Mouse (Mus musculus) neural tube, embryonic 13.5 days (tissue): ENCODE measurements around the gene Dlx5. TPM values are rescaled to one million over a fixed set of nuclear protein-coding genes. Genes with fewer than 3 reads are reported as not detected.

Experiments
- ATAC-seq: fragments of 200-750 bp; cut with Nextera tagmentation; 2 replicates; pipeline ENCODE4 v1.8.0; 2017; ENCODE audit warnings: low read depth, mild to moderate bottlenecking, moderate TSS enrichment, moderate library complexity
- H3K27ac ChIP-seq: fragments of 300-500 bp; sonication (generic); replicated peaks from 2 replicates; pipeline ENCODE4 v1.5.1; 2015; ENCODE audit warnings: moderate library complexity, mild to moderate bottlenecking, inconsistent platforms
- H3K27me3 ChIP-seq: fragments of 300-500 bp; sonication (generic); 2 replicates; pipeline ENCODE4 v1.6.1; 2015; ENCODE audit warnings: mild to moderate bottlenecking, inconsistent platforms
- H3K36me3 ChIP-seq: fragments of 300-500 bp; sonication (generic); 2 replicates; pipeline ENCODE4 v1.6.1; 2015; ENCODE audit warnings: mild to moderate bottlenecking, inconsistent platforms
- H3K4me1 ChIP-seq: fragments of 300-500 bp; sonication (generic); replicated peaks from 2 replicates; pipeline ENCODE4 v1.6.1; 2015; ENCODE audit warnings: inconsistent platforms
- H3K4me2 ChIP-seq: fragments of 300-500 bp; sonication (generic); 2 replicates; pipeline ENCODE4 v1.6.1; 2015; ENCODE audit warnings: inconsistent platforms, mild to moderate bottlenecking, moderate library complexity
- H3K4me3 ChIP-seq: fragments of 300-500 bp; sonication (generic); 2 replicates; pipeline ENCODE4 v1.5.1; 2015; ENCODE audit warnings: mild to moderate bottlenecking, inconsistent platforms
- H3K9ac ChIP-seq: fragments of 300-500 bp; sonication (generic); 2 replicates; pipeline ENCODE4 v1.6.1; 2015; ENCODE audit warnings: moderate library complexity, mild to moderate bottlenecking, inconsistent platforms
- H3K9me3 ChIP-seq: fragments of 300-500 bp; sonication (generic); 2 replicates; pipeline ENCODE4 v1.6.1; 2016; ENCODE audit warnings: inconsistent platforms
- WGBS: fragments of 180-500 bp; shearing (Covaris S2); methylation state at CpG from one replicate; pipeline ENCODE4 v1.1.7; 2015; 5-methylcytosine and 5-hydroxymethylcytosine counted together
- polyA plus RNA-seq: library from polyadenylated mRNA; unstranded; fragments of >200 nt; fragmentation: Nextera tagmentation; extraction: Ambion mirVana; gene quantifications from 2 replicates; pipeline ENCODE4 v1.2.1, GENCODE M21; 2015

The Dlx5 gene
- polyA plus RNA-seq, 1 experiment from 2014 or later, result 0.40 TPM

- Histone ChIP-seq H3K4me2 (peak within 1 kb of the TSS; percentile 60), H3K4me1 (peaks cover 35% of the 10 kb centered on the region), H3K36me3 (no peaks in the 10 kb centered on the region), H3K27ac (no peak within 1 kb of the TSS), H3K9ac (peak within 1 kb of the TSS; percentile 45; the same call in 1 of the 2 replicates), H3K27me3 (peaks cover 98% of the 10 kb centered on the region), H3K9me3 (no peaks in the 10 kb centered on the region), H3K4me3 (peak within 1 kb of the TSS; percentile 35)
- 0% methylated on average over 43 of the region's 52 CpGs for WGBS
- peak; percentile 66 for ATAC-seq
Observed at GRCm38 (mm10) chr6:6863160-6863870, 18.6 kb downstream of the Dlx5 start, which contains the start of gene Dlx6. Dlx6 (plus strand) TSS chr6:6863334.

- peaks cover 35% of the 10 kb centered on the region for H3K4me1 ChIP-seq
- H3K27me3 ChIP-seq, result peaks cover 100% of the 10 kb centered on the region
- peak; percentile 58 for ATAC-seq
- H3K4me2 ChIP-seq, result peak overlapping the region; percentile 60
- H3K27ac ChIP-seq, result no peak overlapping the region
- H3K9me3 ChIP-seq, result no peaks in the 10 kb centered on the region
- WGBS, result 1% methylated on average over 23 of the region's 23 CpGs
- no peaks in the 10 kb centered on the region for H3K36me3 ChIP-seq
- H3K4me3 ChIP-seq, result peak overlapping the region; percentile 35
- H3K9ac ChIP-seq, result no peak overlapping the region
Observed at GRCm38 (mm10) chr6:6862611-6863010, 19.3 kb downstream of the Dlx5 start.

- ATAC-seq, result no peak
- Histone ChIP-seq H3K9me3 (no peaks in the 10 kb centered on the region), H3K27ac (no peak overlapping the region), H3K4me1 (peaks cover 35% of the 10 kb centered on the region), H3K27me3 (peaks cover 100% of the 10 kb centered on the region), H3K9ac (no peak overlapping the region), H3K4me2 (no peak overlapping the region), H3K36me3 (no peaks in the 10 kb centered on the region), H3K4me3 (no peak overlapping the region)
- WGBS, result 2% methylated on average over 11 of the region's 11 CpGs
Observed at GRCm38 (mm10) chr6:6861798-6862428, 20.0 kb downstream of the Dlx5 start.

GRCm38 (mm10) chr6:6861086-6861797, 20.6 kb downstream of the Dlx5 start:
- Histone ChIP-seq H3K27ac (no peak overlapping the region), H3K36me3 (no peaks in the 10 kb centered on the region), H3K4me1 (peaks cover 35% of the 10 kb centered on the region), H3K4me2 (no peak overlapping the region), H3K4me3 (no peak overlapping the region), H3K9ac (no peak overlapping the region), H3K27me3 (peaks cover 100% of the 10 kb centered on the region), H3K9me3 (no peaks in the 10 kb centered on the region)
- WGBS, result under 1% methylated on average over 21 of the region's 21 CpGs
- ATAC-seq, result no peak

GRCm38 (mm10) chr6:6860411-6861085, 21.3 kb downstream of the Dlx5 start:
- H3K4me1 ChIP-seq, result peaks cover 35% of the 10 kb centered on the region
- H3K4me2 ChIP-seq, result 0 out of 2 replicates have a peak overlapping the region, but pooled peaks have one; percentile 7
- under 1% methylated on average over 33 of the region's 33 CpGs for WGBS
- ATAC-seq, result no peak
- H3K4me3 ChIP-seq, result no peak overlapping the region
- no peak overlapping the region for H3K9ac ChIP-seq
- peaks cover 100% of the 10 kb centered on the region for H3K27me3 ChIP-seq
- H3K9me3 ChIP-seq, result no peaks in the 10 kb centered on the region
- no peaks in the 10 kb centered on the region for H3K36me3 ChIP-seq
- H3K27ac ChIP-seq, result no peak overlapping the region

- peak overlapping the region; percentile 3; the same call in 1 of the 2 replicates for H3K4me3 ChIP-seq
- H3K27ac ChIP-seq, result no peak overlapping the region
- H3K9ac ChIP-seq, result no peak overlapping the region
- peaks cover 100% of the 10 kb centered on the region for H3K27me3 ChIP-seq
- peaks cover 35% of the 10 kb centered on the region for H3K4me1 ChIP-seq
- under 1% methylated on average over 21 of the region's 21 CpGs for WGBS
- H3K9me3 ChIP-seq, result no peaks in the 10 kb centered on the region
- ATAC-seq, result no peak
- H3K36me3 ChIP-seq, result no peaks in the 10 kb centered on the region
- no peak overlapping the region for H3K4me2 ChIP-seq
Observed at GRCm38 (mm10) chr6:6859950-6860410, 21.9 kb downstream of the Dlx5 start.

GRCm38 (mm10) chr6:6859111-6859949, 22.6 kb downstream of the Dlx5 start:
- H3K27ac ChIP-seq, result no peak overlapping the region
- no peak overlapping the region for H3K9ac ChIP-seq
- peaks cover 100% of the 10 kb centered on the region for H3K27me3 ChIP-seq
- H3K36me3 ChIP-seq, result no peaks in the 10 kb centered on the region
- H3K9me3 ChIP-seq, result no peaks in the 10 kb centered on the region
- H3K4me1 ChIP-seq, result peaks cover 35% of the 10 kb centered on the region
- WGBS, result 1% methylated on average over 19 of the region's 19 CpGs
- no peak overlapping the region for H3K4me2 ChIP-seq
- no peak overlapping the region for H3K4me3 ChIP-seq
- ATAC-seq, result no peak

- H3K27me3 ChIP-seq, result peaks cover 100% of the 10 kb centered on the region
Observed at GRCm38 (mm10) chr6:6858571-6858970, 23.3 kb downstream of the Dlx5 start.

GRCm38 (mm10) chr6:6857766-6858165, 24.1 kb downstream of the Dlx5 start:
- Histone ChIP-seq H3K27ac (no peak overlapping the region), H3K4me2 (no peak overlapping the region), H3K36me3 (no peaks in the 10 kb centered on the region), H3K4me3 (no peak overlapping the region), H3K9ac (no peak overlapping the region), H3K27me3 (peaks cover 100% of the 10 kb centered on the region), H3K9me3 (no peaks in the 10 kb centered on the region), H3K4me1 (peaks cover 23% of the 10 kb centered on the region)
- no peak for ATAC-seq
- 7% methylated on average over 2 of the region's 2 CpGs for WGBS

More at GRCm38 (mm10) chr6:6858571-6858970, 23.3 kb downstream of the Dlx5 start:
- no peak overlapping the region for H3K4me3 ChIP-seq
- ATAC-seq, result no peak
- H3K4me1 ChIP-seq, result peaks cover 30% of the 10 kb centered on the region
- no peaks in the 10 kb centered on the region for H3K9me3 ChIP-seq
- H3K4me2 ChIP-seq, result no peak overlapping the region
- H3K9ac ChIP-seq, result no peak overlapping the region
- no peaks in the 10 kb centered on the region for H3K36me3 ChIP-seq
- WGBS, result 0% methylated on average over 1 of the region's 1 CpGs
- no peak overlapping the region for H3K27ac ChIP-seq

GRCm38 (mm10) chr6:6856881-6857280, 25.0 kb downstream of the Dlx5 start:
- Histone ChIP-seq H3K4me2 (no peak overlapping the region), H3K27ac (no peak overlapping the region), H3K4me3 (no peak overlapping the region), H3K4me1 (peaks cover 18% of the 10 kb centered on the region), H3K27me3 (peaks cover 100% of the 10 kb centered on the region), H3K9ac (no peak overlapping the region), H3K9me3 (no peaks in the 10 kb centered on the region), H3K36me3 (no peaks in the 10 kb centered on the region)
- no peak for ATAC-seq
- WGBS, result under 1% methylated on average over 4 of the region's 4 CpGs

- Histone ChIP-seq H3K4me1 (peaks cover 17% of the 10 kb centered on the region), H3K9me3 (no peaks in the 10 kb centered on the region), H3K4me3 (no peak overlapping the region), H3K27me3 (peaks cover 100% of the 10 kb centered on the region), H3K36me3 (no peaks in the 10 kb centered on the region), H3K27ac (no peak overlapping the region), H3K9ac (no peak overlapping the region), H3K4me2 (no peak overlapping the region)
- ATAC-seq, result no peak
- under 1% methylated on average over 20 of the region's 20 CpGs for WGBS
Observed at GRCm38 (mm10) chr6:6856316-6856715, 25.6 kb downstream of the Dlx5 start.
